Mouse (Mus musculus): Measurements from ENCODE around the gene Rap1a.

- peak; percentile 43 for TF ChIP-seq CTCF (IDR thresholded peaks at IDR 0.05)
- TF ChIP-seq EP300 (IDR thresholded peaks at IDR 0.05) = no peak
Measured at GRCm38 (mm10) chr3:105718746-105719145, 82.4 kb downstream of the Rap1a start.
